In genomic region chr17:87254384-87254783, GRCm38 (mm10) we compare ENCODE assay signal across 15 mouse cellular contexts.
"Had no signal": no experiment of that assay in that cellular context is flagged by ENCODE, and none has a peak within 500 bp of the region (broad histone marks: within the 10 kb centered on the region; RNA-seq: fewer than 3 reads in every experiment).

No protein-coding gene starts in this region.

- H3K9ac ChIP-seq: limb, embryonic 12.5 days; liver, embryonic 13.5 days; liver, postnatal 0 days; lung, embryonic 15.5 days; midbrain, embryonic 15.5 days; neural tube, embryonic 12.5 days had no signal

- H3K27ac ChIP-seq: left cerebral cortex, adult 2 months; limb, embryonic 12.5 days; liver, embryonic 13.5 days; lung, embryonic 15.5 days; midbrain, embryonic 15.5 days; neural tube, embryonic 12.5 days had no signal

- ATAC-seq: intestine, postnatal 0 days; liver, postnatal 0 days; midbrain, embryonic 15.5 days had no signal

- DNase-seq: kidney, adult 8-10 months; liver; liver, embryonic 13.5 days; liver, postnatal 0 days; lung, postnatal 14 days; right cerebral cortex, adult 18-20 months; right cerebral cortex, postnatal 25 days had no signal

- H3K4me3 ChIP-seq: left cerebral cortex, adult 2 months; limb, embryonic 12.5 days; liver, embryonic 13.5 days; lung, embryonic 15.5 days; megakaryocyte, embryonic 14.5 days; midbrain, embryonic 15.5 days; neural tube, embryonic 12.5 days had no signal

- H3K27me3 ChIP-seq: limb, embryonic 12.5 days; liver, embryonic 13.5 days; lung, embryonic 15.5 days; megakaryocyte, embryonic 14.5 days; midbrain, embryonic 15.5 days; neural tube, embryonic 12.5 days had no signal

- H3K9me3 ChIP-seq: limb, embryonic 12.5 days; liver, embryonic 13.5 days; lung, embryonic 15.5 days; megakaryocyte, embryonic 14.5 days; midbrain, embryonic 15.5 days; neural tube, embryonic 12.5 days had no signal

- H3K4me2 ChIP-seq: limb, embryonic 12.5 days; liver, embryonic 13.5 days; lung, embryonic 15.5 days; midbrain, embryonic 11.5 days; midbrain, embryonic 15.5 days; neural tube, embryonic 12.5 days had no signal

- H3K4me1 ChIP-seq: limb, embryonic 12.5 days; liver, embryonic 13.5 days; lung, embryonic 15.5 days; midbrain, embryonic 15.5 days; neural tube, embryonic 12.5 days had no signal
